Mouse (Mus musculus): Measurements from ENCODE around the gene Snrnp27.

The Snrnp27 gene

DNA sequence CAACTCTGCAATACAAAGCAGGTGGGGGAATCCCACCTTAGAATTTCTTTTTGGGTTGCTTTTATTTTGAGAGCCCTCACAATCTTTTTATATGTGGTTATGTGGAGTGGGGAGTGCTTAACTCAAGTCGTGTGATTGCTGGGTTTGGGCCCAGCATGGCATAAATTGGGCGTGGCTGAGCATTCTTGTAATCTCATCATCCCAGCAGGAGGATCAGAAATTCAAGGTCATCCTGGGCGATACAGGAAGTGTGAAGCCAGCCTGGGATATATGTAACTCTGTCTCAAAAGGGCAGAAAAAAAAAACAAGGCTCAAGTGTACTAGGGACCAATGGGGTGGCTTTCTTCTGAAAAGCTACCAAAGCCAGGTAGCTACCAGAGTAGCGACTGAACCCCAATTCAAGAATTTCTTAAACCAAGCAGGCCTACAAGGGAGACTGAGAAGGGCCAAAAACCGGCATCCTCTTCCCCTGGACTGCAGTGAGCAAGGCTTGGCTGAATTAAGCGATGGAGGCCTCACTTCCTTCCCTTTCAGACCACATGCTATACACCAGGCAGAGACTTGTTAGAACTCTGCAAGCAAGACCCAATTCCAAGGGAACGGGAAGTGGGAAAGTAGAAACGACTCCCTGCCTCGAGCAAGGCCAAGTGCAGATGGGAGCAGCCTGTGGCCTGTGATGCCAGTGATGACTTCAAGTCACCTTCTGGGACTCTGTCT, 24.0 kb downstream of the Snrnp27 start:
- DNase-seq = no peak

GRCm38 (mm10) chr6:86658501-86658900, 25.8 kb downstream of the Snrnp27 start:
- DNase-seq = no peak

- DNase-seq = peak in 1 of 2 experiments; percentile 46
These were observed 29.9 kb downstream of the Snrnp27 start for GRCm38 (mm10) chr6:86654270-86654916.

DNA sequence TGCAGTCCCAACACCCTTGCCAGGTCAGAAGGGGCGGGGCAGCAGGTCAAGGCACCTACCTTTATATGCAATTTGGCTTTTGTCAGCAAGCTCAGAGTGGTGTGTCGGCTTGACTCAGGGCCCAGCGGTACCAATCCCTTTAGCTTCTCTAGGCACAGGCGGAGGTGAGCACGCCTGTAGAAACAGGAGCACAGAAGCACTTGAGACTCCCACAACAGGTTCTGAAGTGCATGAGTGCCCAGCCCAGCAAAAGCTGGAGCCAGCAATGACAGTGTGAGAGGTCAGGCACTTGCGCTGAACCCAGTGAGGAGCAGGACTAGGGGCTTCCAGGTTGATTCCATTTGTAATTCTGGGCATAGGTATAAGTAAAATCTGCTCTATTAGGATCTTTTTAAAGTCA, 31.3 kb downstream of the Snrnp27 start:
- no peak for DNase-seq

DNA sequence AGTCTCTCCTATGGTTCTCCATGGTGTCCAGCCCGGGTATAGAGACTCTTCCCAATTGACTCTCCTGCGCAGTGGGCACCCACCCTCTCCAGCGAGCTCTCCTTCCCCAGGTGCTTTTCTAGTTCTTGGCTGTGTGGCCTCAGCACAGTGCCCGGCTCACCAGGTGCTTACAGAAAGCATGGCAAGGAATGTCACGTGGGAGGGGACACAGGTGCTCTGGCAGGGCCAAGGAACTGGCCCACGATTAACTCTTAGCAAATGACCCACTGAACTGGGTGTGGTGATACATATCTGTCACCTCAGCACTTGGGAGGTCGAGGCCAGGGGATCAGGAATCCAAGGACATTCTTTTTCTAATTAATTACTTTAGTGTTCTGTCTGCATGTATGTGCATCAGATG, 38.2 kb downstream of the Snrnp27 start:
- DNase-seq = no peak

GRCm38 (mm10) chr6:86645551-86645950, 38.8 kb downstream of the Snrnp27 start:
- no peak for DNase-seq

DNA sequence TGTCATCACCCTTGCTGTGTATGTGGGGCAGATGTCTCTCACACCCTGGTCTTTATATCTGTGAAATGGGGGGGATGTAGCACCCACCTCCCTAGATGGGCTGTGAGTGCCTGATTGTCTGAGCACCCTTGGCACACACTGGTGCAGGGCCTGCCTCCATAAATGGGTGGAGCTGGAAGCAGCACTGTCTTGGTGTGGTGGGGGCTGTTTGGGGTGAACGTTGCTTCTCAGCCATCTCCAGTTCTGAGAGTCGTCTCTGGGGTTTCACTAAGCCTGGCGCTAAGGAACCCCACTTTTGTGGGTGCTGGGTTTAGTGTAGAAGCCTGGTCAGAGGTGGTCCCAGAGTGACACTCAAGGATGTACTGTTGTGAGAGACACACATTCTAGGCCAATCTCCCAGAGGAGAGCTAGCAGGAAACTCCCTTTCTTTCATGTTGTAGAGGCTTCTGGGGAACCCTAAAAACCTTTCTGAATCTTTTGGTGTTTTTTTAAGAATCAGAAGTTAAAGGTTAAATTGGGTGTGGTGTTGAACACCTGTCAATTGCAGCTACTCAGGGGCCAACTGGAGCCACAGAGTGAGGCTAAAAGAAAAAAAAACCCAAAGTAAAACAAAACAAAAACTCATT, 39.4 kb downstream of the Snrnp27 start:
- no peak for DNase-seq

DNA sequence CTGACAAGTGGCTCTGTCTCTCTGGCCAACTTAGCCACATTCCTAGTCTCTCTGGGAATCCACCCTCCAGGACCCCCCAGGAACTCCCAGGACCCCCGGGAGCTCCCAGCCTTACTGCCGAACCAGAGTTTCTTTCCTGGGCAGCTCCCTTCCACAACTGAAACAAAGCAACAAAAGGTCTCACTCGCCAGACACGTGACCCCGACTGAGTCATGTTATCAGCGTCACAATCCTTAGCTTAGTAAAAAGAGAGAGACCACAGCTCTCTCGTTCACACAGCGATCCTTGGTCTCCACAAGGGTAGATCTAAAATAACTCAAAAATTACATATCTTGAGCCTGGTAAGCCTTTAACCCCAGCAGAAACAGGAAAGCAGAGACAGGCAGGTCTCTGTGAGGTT, 42.6 kb downstream of the Snrnp27 start:
- no peak for DNase-seq

DNA sequence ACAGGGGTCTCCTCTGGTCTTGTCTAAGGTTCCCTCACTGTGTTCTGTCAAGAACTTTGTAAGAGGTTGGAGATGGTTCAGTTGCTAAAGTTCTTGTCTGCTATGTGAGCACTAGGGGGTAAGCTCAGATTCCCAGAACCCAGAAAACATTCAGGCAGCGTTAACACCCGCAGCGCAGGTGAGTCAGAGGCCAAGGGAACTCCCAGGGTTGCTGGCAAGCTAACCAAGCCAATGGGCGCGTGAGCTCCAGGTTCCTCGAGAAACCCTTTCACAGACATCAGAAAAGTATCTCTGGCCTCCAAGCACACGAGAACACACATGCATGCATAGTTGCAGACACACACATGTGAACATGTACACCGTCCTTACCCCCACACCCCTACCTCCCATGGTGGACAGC, 43.5 kb downstream of the Snrnp27 start:
- no peak for DNase-seq

DNA sequence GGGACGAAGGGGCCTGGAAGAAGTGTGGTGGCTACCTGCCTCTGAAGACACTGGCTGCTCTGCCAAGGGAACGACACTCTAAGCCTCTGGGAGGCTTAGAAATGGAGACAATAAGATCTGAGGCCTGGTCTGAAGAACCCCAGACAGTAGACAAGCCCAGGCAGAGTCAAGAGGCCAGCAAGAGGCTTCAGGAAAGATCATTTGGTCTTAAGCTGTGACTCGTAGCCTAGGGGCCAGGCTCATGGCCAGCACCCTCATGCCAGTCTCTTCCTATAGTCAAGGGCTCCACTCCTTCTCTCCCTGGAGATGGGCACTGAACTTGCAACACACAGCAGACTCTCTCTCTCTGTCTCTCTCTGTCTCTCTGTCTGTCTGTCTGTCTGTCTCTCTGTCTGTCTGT, 44.2 kb downstream of the Snrnp27 start:
- no peak for DNase-seq

DNA sequence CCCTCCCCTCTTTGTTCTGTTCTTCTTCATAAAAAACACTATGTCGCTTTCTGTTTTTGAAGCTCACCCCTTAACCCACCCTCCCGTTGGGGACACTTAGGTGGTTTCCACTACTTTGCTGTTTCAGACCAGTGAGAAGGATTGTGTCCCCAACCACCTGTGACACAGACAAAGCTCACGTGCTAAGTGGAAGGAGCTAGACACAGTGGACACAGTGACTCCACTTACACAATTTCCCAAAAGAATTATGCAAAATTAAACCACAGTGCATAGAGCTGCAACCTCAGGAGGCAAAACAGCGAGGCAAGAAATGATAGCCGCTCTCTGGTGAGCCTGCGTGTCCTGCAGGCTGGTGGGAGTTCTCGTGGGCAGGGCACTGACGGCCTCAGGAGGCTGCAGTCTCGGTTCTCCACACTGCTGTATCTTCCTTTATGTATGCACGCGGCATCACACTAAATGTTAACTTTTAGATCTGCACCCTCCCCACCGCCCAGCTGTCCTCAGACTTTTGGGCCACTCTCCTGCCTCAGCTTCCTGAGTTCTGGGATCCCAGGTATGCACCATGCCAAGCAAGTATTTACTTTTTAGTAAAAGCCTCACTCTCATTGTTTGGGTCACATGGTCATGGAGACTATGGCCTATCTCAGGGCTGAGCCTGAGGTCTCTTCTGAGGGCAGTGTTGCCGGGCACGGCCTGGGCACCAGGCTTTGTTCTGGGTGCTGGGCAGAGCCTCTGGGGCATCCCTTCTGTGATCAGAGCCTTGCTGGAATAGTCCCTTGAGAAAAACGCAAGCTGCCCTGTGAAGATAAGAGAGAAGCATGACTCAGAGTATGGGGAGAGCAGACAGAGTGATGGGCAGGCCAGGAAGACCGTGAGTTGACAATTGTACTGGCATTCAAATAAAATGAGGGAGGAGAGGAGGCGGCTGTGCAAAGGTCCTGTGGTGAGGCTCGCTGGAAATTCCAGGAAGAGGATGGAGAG, 44.9 kb downstream of the Snrnp27 start:
- DNase-seq = no peak

DNA sequence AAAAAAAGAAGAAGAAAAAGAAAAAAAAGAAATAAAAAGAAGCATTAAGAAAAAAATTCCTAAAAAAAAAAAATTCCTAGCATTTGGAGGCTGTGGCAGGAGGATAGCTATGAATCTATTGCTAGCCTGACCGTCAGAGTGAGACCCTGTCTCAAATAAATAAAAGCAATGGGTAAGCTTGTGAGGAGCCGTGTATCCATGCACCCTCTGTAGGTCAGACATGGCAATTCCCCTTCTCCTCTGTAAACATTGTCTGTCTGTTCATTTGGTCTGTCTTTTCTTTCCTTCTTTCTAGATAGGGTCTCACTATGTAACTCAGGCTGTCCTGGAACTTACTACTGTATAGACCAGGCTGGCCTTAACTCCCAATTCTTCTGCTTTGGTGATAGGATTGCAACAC, 45.9 kb downstream of the Snrnp27 start:
- DNase-seq = no peak

DNA sequence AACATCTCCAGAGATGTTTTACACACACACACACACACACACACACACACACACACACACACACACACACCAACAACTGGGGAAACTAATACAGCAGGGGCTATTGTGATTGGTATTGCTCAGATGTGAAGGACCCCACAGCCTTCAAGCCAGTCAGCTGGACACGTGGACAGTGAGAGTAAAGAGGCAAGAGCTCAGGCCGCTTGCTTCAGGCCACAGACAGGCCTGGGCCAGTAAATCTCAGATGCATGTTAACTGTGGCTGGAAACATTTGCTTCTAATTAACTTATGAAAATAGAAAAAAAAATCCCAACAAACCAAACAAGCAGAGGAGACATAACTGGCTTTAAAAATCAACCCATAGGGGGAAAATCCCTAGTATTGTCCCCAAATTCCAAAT, 46.5 kb downstream of the Snrnp27 start:
- DNase-seq = no peak

- DNase-seq = no peak
These were observed 47.0 kb downstream of the Snrnp27 start for GRCm38 (mm10) chr6:86637171-86637835.

DNA sequence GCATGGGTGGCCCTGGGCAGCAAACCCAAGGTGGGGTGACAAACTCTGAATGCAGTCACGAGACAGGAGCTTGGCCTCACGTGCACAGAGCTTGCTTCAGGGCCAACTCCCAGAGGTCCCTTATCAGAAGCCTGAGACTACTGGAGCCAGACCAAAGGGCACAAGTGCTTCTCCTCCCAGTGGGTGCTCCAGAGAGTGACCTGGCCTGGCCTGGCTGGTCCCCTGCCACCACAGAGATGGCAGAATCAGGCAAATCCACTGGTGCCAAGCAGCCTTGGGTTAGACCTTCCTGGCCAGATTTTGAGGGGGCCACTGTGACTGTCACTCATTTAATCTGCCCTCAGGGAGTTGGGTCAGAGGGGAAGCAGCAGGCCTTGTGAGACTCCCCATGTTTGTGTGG, 47.8 kb downstream of the Snrnp27 start:
- DNase-seq = no peak

GRCm38 (mm10) chr6:86630141-86630540, 54.2 kb downstream of the Snrnp27 start:
- DNase-seq = no peak

- no peak for DNase-seq
These were observed 56.4 kb downstream of the Snrnp27 start, which contains the start of gene Asprv1 for GRCm38 (mm10) chr6:86627946-86628345. Gene Asprv1, plus strand, starts transcription at chr6:86628164.

All from kidney, postnatal 4 days (tissue).